Mouse (Mus musculus): ENCODE measurements around the gene Supt20. TPM values are rescaled to one million over a fixed set of nuclear protein-coding genes. Genes with fewer than 3 reads are reported as not detected.
A peak's percentile ranks its signal among the peaks of the same experiment; 100 is the strongest.
"Not testable (repeated sequence)": the region's sequence is repeated elsewhere in the genome, so short reads cannot be mapped to it uniquely, and the experiment has no call there.

Supt20 gene
- polyA plus RNA-seq, 1 experiment from 2014 or later: 77.8 TPM

DNA sequence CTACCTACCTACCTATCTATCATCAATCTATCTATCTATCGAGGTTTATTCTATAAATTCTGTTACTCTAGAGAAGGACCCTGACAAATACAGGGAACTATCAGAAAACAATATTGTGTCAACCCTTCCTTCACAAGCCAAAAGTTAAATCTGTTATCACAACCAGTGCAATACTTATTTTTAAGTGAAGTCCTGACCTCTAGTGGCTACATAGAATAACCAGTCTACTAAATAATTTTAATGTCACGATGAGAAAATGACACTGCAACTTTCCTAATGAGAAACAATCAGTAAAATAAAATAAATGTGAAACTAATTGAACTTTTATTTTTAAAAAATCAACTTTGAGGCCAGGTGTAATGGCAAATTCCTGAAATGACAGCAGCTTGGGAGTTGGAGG is 3.5 kb upstream of the Supt20 start:
- no peaks in the 10 kb centered on the region for H3K27me3 ChIP-seq (replicated peaks; ENCODE audit: control insufficient read depth, insufficient read depth, low read length)
- no peaks in the 10 kb centered on the region for H3K36me3 ChIP-seq (ENCODE audit: control insufficient read depth, insufficient read depth, low read length)
- H3K9ac ChIP-seq (ENCODE audit: low read depth, low read length): no peak overlapping the region
- H3K4me1 ChIP-seq (ENCODE audit: control insufficient read depth, insufficient read depth, low read length): no peaks in the 10 kb centered on the region
- H3K4me3 ChIP-seq (ENCODE audit: low read length): no peak overlapping the region
- ATAC-seq: no peak
- WGBS: 52% methylated on average over 2 of the region's 2 CpGs
- no peaks in the 10 kb centered on the region for H3K9me3 ChIP-seq (ENCODE audit: control insufficient read depth, low read length)
- H3K27ac ChIP-seq (ENCODE audit: low read length): no peak overlapping the region
- no peak overlapping the region for H3K4me2 ChIP-seq (ENCODE audit: low read depth, low read length)

DNA sequence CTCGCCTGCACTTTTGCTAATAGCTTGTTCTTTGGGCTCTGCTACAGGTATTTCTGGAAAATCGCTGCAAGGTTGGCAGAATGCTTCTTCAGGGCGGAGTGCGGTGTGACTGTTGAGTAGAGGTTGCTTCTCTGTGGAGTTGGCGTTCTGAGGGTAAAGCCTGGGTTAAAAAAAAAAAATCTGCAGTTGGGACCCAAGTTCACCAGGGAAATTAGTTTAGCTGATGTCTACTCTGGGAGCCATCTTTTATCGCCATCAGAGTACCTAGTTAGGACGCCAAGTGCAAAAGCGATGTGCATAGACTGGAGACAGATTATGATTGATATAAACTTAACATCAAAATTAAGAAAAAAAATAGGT is 429 bp downstream of the Supt20 start:
- no peaks in the 10 kb centered on the region for H3K9me3 ChIP-seq (ENCODE audit: control insufficient read depth, low read length)
- H3K9ac ChIP-seq (ENCODE audit: low read depth, low read length): peak overlapping the region; percentile 80
- H3K27ac ChIP-seq (ENCODE audit: low read length): peak overlapping the region; percentile 93
- no peaks in the 10 kb centered on the region for H3K27me3 ChIP-seq (replicated peaks; ENCODE audit: control insufficient read depth, insufficient read depth, low read length)
- WGBS: 0% methylated on average over 8 of the region's 8 CpGs
- H3K4me3 ChIP-seq (ENCODE audit: low read length): peak overlapping the region; percentile 77
- peak; percentile 34 for ATAC-seq
- peak overlapping the region; percentile 55 for H3K4me2 ChIP-seq (ENCODE audit: low read depth, low read length)
- H3K4me1 ChIP-seq (ENCODE audit: control insufficient read depth, insufficient read depth, low read length): peaks cover 3% of the 10 kb centered on the region; the same call in 1 of the 2 replicates
- H3K36me3 ChIP-seq (ENCODE audit: control insufficient read depth, insufficient read depth, low read length): 0 out of 2 replicates have a peak, but pooled peaks cover 3% of the 10 kb centered on the region

DNA sequence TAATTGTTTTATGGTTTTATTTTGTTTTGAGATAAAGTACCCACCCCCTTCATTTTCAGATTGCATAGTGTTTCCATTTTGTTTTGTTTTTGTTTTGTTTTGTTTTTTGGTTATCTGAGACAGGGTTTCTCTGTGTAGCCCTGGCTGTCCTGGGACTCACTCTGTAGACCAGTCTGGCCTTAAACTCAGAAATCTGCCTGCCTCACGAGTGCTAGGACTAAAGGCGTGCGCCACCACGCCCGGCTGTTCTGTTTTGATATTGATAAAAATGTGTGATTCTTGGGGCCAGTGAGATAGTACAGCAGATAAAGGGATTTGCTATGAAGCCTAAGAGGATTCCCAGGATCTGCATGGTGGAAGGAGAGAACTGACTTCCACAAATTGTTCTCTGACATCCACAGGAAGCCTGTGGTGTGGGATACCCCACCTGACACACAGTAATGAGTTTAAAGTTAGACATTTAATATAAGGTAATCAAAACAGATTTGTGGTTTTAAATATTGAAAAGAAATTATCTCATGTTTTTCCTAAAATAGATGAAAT is 7.2 kb downstream of the Supt20 start:
- Histone ChIP-seq H3K36me3 (ENCODE audit: control insufficient read depth, insufficient read depth, low read length) (peaks cover 5% of the 10 kb centered on the region; the same call in 1 of the 2 replicates), H3K27me3 (replicated peaks; ENCODE audit: control insufficient read depth, insufficient read depth, low read length) (no peaks in the 10 kb centered on the region), H3K9me3 (ENCODE audit: control insufficient read depth, low read length) (no peaks in the 10 kb centered on the region), H3K9ac (ENCODE audit: low read depth, low read length) (no peak overlapping the region), H3K27ac (ENCODE audit: low read length) (no peak overlapping the region), H3K4me2 (ENCODE audit: low read depth, low read length) (no peak overlapping the region), H3K4me1 (ENCODE audit: control insufficient read depth, insufficient read depth, low read length) (no peaks in the 10 kb centered on the region), H3K4me3 (ENCODE audit: low read length) (no peak overlapping the region)
- 75% methylated on average over 5 of the region's 5 CpGs for WGBS
- ATAC-seq: no peak

DNA sequence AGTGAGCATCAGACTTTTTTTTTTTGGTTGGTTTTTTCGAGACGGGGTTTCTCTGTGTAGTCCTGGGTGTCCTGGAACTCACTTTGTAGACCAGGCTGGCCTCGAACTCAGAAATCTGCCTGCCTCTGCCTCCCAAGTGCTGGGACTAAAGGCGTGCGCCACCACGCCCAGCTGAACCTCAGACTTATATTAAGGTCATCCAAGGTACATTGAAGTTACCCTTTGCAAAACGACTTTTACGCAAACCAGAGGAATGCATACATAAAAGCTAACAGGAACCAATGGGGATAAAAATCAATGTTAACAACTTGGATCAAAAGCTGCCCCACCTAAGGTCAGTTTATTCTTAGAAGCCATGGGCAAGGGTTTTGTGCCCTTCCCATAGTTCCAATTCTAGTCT is 11.5 kb downstream of the Supt20 start:
- H3K36me3 ChIP-seq (ENCODE audit: control insufficient read depth, insufficient read depth, low read length); H3K27me3 ChIP-seq (replicated peaks; ENCODE audit: control insufficient read depth, insufficient read depth, low read length); H3K4me1 ChIP-seq (ENCODE audit: control insufficient read depth, insufficient read depth, low read length); H3K9ac ChIP-seq (ENCODE audit: low read depth, low read length); ATAC-seq; H3K4me2 ChIP-seq (ENCODE audit: low read depth, low read length); H3K27ac ChIP-seq (ENCODE audit: low read length); H3K9me3 ChIP-seq (ENCODE audit: control insufficient read depth, low read length); H3K4me3 ChIP-seq (ENCODE audit: low read length): not testable (repeated sequence)
- WGBS: 92% methylated on average over 8 of the region's 8 CpGs

DNA sequence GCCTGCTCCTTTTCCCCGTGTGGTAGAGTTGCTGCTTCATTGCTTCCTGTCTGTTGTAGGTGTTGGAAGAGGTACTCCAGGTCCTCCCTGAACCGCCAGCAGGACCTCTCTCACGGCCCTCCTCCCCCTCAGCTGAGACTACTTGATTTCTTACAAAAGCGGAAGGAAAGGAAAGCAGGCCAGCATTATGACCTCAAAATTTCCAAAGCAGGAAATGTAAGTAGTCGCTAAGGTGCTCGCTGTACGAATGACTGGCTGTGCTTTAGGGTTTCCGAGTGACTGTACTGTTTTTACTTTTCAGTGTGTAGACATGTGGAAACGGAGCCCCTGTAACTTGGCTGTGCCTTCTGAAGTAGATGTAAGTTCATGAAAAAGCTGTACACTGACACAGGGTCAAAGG is 16.4 kb downstream of the Supt20 start:
- Histone ChIP-seq H3K9ac (ENCODE audit: low read depth, low read length) (no peak overlapping the region), H3K4me2 (ENCODE audit: low read depth, low read length) (no peak overlapping the region), H3K36me3 (ENCODE audit: control insufficient read depth, insufficient read depth, low read length) (peaks cover 8% of the 10 kb centered on the region), H3K9me3 (ENCODE audit: control insufficient read depth, low read length) (no peaks in the 10 kb centered on the region), H3K4me3 (ENCODE audit: low read length) (no peak overlapping the region), H3K27me3 (replicated peaks; ENCODE audit: control insufficient read depth, insufficient read depth, low read length) (no peaks in the 10 kb centered on the region), H3K4me1 (ENCODE audit: control insufficient read depth, insufficient read depth, low read length) (no peaks in the 10 kb centered on the region), H3K27ac (ENCODE audit: low read length) (no peak overlapping the region)
- no peak for ATAC-seq
- 86% methylated on average over 9 of the region's 9 CpGs for WGBS

DNA sequence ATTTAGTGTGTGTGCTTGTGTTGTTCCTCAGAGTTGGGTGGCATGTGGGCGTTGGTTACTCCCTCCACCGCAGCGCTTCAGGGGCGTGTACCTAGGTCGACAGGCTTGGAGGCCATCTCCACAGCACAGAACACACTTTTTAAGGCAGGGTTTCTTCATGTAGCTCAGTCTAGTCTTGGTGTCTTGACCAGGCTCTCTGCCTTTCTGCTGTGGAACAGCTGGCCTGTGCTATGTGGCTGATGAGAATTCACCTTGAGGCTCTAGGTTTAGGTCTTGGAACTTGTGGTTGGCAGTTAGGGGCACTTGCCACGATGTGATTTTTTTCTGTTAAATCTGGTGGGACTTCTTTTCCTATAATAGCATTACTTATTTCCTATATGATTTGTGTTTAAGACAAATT is 21.6 kb downstream of the Supt20 start, which contains the start of gene Gm21958:
Gene Gm21958, minus strand, starts transcription at position 101 of the 400 bp plus-strand sequence.
- no peak within 1 kb of the TSS for H3K9ac ChIP-seq (ENCODE audit: low read depth, low read length)
- peaks cover 13% of the 10 kb centered on the region for H3K36me3 ChIP-seq (ENCODE audit: control insufficient read depth, insufficient read depth, low read length)
- WGBS: 91% methylated on average over 6 of the region's 6 CpGs
- ATAC-seq: no peak
- no peak within 1 kb of the TSS for H3K27ac ChIP-seq (ENCODE audit: low read length)
- H3K4me1 ChIP-seq (ENCODE audit: control insufficient read depth, insufficient read depth, low read length): no peaks in the 10 kb centered on the region
- no peak within 1 kb of the TSS for H3K4me2 ChIP-seq (ENCODE audit: low read depth, low read length)
- H3K27me3 ChIP-seq (replicated peaks; ENCODE audit: control insufficient read depth, insufficient read depth, low read length): no peaks in the 10 kb centered on the region
- no peaks in the 10 kb centered on the region for H3K9me3 ChIP-seq (ENCODE audit: control insufficient read depth, low read length)
- no peak within 1 kb of the TSS for H3K4me3 ChIP-seq (ENCODE audit: low read length)

DNA sequence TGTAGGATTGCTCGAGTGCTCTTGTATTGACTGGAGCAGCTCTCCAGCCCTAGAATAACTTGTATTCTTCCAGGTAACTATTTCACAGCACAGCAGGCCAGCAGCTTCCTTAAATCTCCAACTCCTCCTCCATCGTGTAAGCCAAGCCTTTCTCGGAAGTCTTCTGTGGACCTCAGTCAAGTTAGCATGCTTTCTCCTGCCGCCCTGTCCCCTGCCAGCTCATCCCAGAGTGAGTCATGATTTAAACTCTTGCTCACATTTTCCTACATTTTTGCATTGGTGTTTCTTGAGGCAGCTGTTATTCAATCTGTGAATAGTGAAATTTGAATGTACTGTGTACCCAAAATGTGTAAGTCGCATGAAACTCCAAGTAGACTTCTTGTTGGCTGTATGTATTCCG is 22.9 kb downstream of the Supt20 start:
- no peak overlapping the region for H3K9ac ChIP-seq (ENCODE audit: low read depth, low read length)
- no peaks in the 10 kb centered on the region for H3K27me3 ChIP-seq (replicated peaks; ENCODE audit: control insufficient read depth, insufficient read depth, low read length)
- H3K4me2 ChIP-seq (ENCODE audit: low read depth, low read length): no peak overlapping the region
- 91% methylated on average over 6 of the region's 6 CpGs for WGBS
- H3K27ac ChIP-seq (ENCODE audit: low read length): no peak overlapping the region
- H3K4me3 ChIP-seq (ENCODE audit: low read length): no peak overlapping the region
- H3K9me3 ChIP-seq (ENCODE audit: control insufficient read depth, low read length): no peaks in the 10 kb centered on the region
- H3K36me3 ChIP-seq (ENCODE audit: control insufficient read depth, insufficient read depth, low read length): peaks cover 12% of the 10 kb centered on the region
- no peak for ATAC-seq
- no peaks in the 10 kb centered on the region for H3K4me1 ChIP-seq (ENCODE audit: control insufficient read depth, insufficient read depth, low read length)

DNA sequence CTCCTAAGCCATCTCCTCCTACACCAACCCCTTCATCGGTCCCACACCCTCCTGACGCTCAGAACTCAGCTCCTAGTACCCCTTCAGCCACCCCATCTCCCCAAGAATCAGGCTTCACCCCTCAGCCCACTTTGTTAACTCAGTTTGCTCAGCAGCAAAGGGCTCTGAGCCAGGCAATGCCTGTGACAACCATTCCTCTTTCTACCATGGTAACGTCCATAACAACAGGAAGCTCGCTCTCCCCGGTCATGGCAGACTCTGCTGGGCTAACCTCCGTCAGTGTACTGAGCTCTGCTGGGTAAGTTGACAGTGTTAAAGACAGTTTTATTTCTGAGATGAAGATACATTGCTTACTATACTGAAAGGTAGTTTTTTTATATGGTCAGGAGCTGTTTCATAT is 24.7 kb downstream of the Supt20 start:
- Histone ChIP-seq H3K4me3 (ENCODE audit: low read length) (no peak overlapping the region), H3K27me3 (replicated peaks; ENCODE audit: control insufficient read depth, insufficient read depth, low read length) (no peaks in the 10 kb centered on the region), H3K27ac (ENCODE audit: low read length) (no peak overlapping the region), H3K36me3 (ENCODE audit: control insufficient read depth, insufficient read depth, low read length) (peaks cover 12% of the 10 kb centered on the region), H3K9me3 (ENCODE audit: control insufficient read depth, low read length) (no peaks in the 10 kb centered on the region), H3K9ac (ENCODE audit: low read depth, low read length) (no peak overlapping the region), H3K4me2 (ENCODE audit: low read depth, low read length) (no peak overlapping the region), H3K4me1 (ENCODE audit: control insufficient read depth, insufficient read depth, low read length) (no peaks in the 10 kb centered on the region)
- ATAC-seq: no peak
- WGBS: 80% methylated on average over 6 of the region's 6 CpGs

DNA sequence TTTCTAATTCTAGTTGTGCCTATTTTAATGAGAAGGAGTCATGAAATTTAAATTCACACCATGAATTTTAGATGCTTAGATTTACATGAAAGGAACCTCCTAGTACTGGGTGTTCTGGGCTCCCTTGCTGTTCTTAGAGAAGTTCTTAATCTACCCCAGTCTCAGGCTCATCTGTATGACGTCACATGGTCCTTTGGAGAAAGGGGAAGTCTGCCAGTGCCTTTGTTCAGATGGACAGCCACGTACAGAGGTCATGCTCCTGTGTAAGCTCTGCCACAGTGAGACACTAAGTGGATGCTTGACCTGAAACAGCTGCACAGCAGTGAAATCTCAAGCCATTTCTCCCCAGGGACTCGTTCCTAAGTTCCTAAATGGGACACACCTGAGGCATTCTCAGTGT is 26.3 kb downstream of the Supt20 start:
- Histone ChIP-seq H3K36me3 (ENCODE audit: control insufficient read depth, insufficient read depth, low read length) (peaks cover 12% of the 10 kb centered on the region), H3K4me1 (ENCODE audit: control insufficient read depth, insufficient read depth, low read length) (no peaks in the 10 kb centered on the region), H3K9me3 (ENCODE audit: control insufficient read depth, low read length) (no peaks in the 10 kb centered on the region), H3K27me3 (replicated peaks; ENCODE audit: control insufficient read depth, insufficient read depth, low read length) (no peaks in the 10 kb centered on the region), H3K4me3 (ENCODE audit: low read length) (no peak overlapping the region), H3K27ac (ENCODE audit: low read length) (no peak overlapping the region), H3K9ac (ENCODE audit: low read depth, low read length) (no peak overlapping the region), H3K4me2 (ENCODE audit: low read depth, low read length) (no peak overlapping the region)
- 62% methylated on average over 3 of the region's 3 CpGs for WGBS
- no peak for ATAC-seq

All from intestine, embryonic 16.5 days (tissue).